Mouse (Mus musculus) intestine, embryonic 16.5 days (tissue): ENCODE results near the gene Emilin3. TPM values are rescaled to one million over a fixed set of nuclear protein-coding genes. Genes with fewer than 3 reads are reported as not detected.
A peak's percentile ranks its signal among the peaks of the same experiment; 100 is the strongest.
"Not testable (repeated sequence)": the region's sequence is repeated elsewhere in the genome, so short reads cannot be mapped to it uniquely, and the experiment has no call there.

Source experiments
- ATAC-seq: fragments of 200-750 bp; cut with Nextera tagmentation; 2 replicates; pipeline ENCODE4 v1.8.0; 2017; ENCODE audit warnings: moderate TSS enrichment, moderate library complexity
- H3K27ac ChIP-seq: fragments of 300-500 bp; sonication (generic); 2 replicates; pipeline ENCODE4 v1.5.1; 2014; ENCODE audit warnings: mild to moderate bottlenecking, low read length
- H3K27me3 ChIP-seq: fragments of 300-500 bp; sonication (generic); replicated peaks from 2 replicates; pipeline ENCODE4 v1.6.1; 2014; ENCODE audit warnings: low read length, control low read depth, mixed read lengths; ENCODE audit not compliant: control insufficient read depth, insufficient read depth
- H3K36me3 ChIP-seq: fragments of 300-500 bp; sonication (generic); 2 replicates; pipeline ENCODE4 v1.6.1; 2014; ENCODE audit warnings: low read length, control low read depth; ENCODE audit not compliant: control insufficient read depth, insufficient read depth
- H3K4me1 ChIP-seq: fragments of 300-500 bp; sonication (generic); 2 replicates; pipeline ENCODE4 v1.6.1; 2014; ENCODE audit warnings: low read length, control low read depth, mixed read lengths; ENCODE audit not compliant: control insufficient read depth, insufficient read depth
- H3K4me2 ChIP-seq: fragments of 300-500 bp; sonication (generic); 2 replicates; pipeline ENCODE4 v1.6.1; 2014; ENCODE audit warnings: low read depth, low read length, control low read depth
- H3K4me3 ChIP-seq: fragments of 300-500 bp; sonication (generic); 2 replicates; pipeline ENCODE4 v1.5.1; 2014; ENCODE audit warnings: mild to moderate bottlenecking, low read length
- H3K9ac ChIP-seq: fragments of 300-500 bp; sonication (generic); 2 replicates; pipeline ENCODE4 v1.6.1; 2014; ENCODE audit warnings: low read depth, low read length
- H3K9me3 ChIP-seq: fragments of 300-500 bp; sonication (generic); 2 replicates; pipeline ENCODE4 v1.6.1; 2016; ENCODE audit warnings: low read length, control low read depth; ENCODE audit not compliant: control insufficient read depth
- WGBS: fragments of 180-500 bp; shearing (Covaris S2); extraction: QIAGEN DNeasy Blood & Tissue Kit; methylation state at CpG from one replicate; pipeline ENCODE4 v1.1.7; 2014; 5-methylcytosine and 5-hydroxymethylcytosine counted together
- polyA plus RNA-seq: library from polyadenylated mRNA; unstranded; fragments of >200 nt; fragmentation: Nextera tagmentation; extraction: Ambion mirVana; gene quantifications from 2 replicates; pipeline ENCODE4 v1.2.1, GENCODE M21; 2015

Gene Emilin3
- polyA plus RNA-seq, result 24.4 and 24.8 TPM in 2 replicates

DNA sequence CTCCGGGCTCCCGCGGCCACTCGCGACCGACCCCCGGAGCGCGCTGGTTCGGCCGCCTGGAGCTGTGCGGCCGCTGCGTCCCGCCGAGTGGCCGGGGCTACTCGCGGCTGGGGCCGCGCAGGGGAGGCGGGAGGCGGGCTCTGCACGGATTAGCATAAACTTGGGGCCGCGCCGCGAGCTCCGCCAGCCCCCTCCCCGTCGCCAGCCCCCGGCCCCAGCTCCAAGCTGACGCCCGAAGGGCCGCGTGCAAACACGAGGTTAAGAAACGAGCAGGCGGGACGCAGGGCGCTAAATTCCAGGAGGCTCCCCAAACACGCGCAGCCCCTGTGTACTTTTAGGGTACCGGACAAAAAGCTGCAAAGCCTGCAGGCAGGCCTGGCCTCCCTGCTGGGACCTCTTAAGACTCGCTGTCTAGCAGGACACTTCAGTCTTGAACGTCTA lies at the start of gene Emilin3:
TSS of gene Emilin3 (minus strand) at position 98 of the 441 bp plus-strand sequence.
- peak; percentile 62 for ATAC-seq
- Histone ChIP-seq H3K9me3 (no peaks in the 10 kb centered on the region), H3K36me3 (peaks cover 2% of the 10 kb centered on the region; the same call in 1 of the 2 replicates), H3K27me3 (peaks cover 25% of the 10 kb centered on the region), H3K27ac (peak within 1 kb of the TSS; percentile 57; the same call in 1 of the 2 replicates), H3K4me2 (peak within 1 kb of the TSS; percentile 93), H3K4me3 (peak within 1 kb of the TSS; percentile 61), H3K9ac (peak within 1 kb of the TSS; percentile 74), H3K4me1 (peaks cover 12% of the 10 kb centered on the region; the same call in 1 of the 2 replicates)
- WGBS, result under 1% methylated on average over 44 of the region's 46 CpGs

DNA sequence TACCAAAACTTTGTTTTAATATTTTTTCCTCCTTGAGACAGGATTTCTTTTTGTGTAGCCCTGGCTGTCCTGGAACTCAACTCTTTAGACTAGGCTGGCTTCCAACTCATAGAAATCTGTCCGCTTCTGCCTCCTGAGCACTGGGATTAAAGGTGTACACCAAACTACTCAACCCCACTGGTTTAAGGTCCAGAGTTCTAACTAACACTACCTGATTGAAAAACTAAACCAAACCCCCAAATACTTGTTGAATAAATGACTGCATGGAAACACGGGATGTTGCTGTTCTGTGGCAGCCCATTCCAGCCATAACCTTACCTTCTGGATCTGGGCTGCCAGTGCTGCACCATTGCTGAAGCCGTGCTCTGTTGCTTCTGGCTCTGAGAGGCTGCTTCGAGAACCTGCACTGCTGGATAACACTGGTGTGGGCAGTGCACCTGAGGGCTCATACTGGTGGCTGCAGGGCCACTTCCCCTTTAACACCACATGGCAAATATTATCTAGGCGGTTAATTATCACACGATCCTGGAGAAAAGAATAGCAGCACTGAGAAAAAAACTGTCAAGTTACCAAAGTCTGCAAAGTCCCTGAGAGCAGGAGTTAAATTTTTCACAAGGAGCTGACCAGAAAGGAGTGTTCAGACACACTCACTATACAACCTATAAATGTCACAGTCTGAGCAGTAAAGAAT lies 49.0 kb upstream of the Emilin3 start:
- no peaks in the 10 kb centered on the region for H3K4me1 ChIP-seq
- H3K36me3 ChIP-seq, result peaks cover 10% of the 10 kb centered on the region
- no peaks in the 10 kb centered on the region for H3K27me3 ChIP-seq
- no peak for ATAC-seq
- no peak overlapping the region for H3K4me3 ChIP-seq
- no peak overlapping the region for H3K4me2 ChIP-seq
- no peak overlapping the region for H3K27ac ChIP-seq
- H3K9ac ChIP-seq, result no peak overlapping the region
- H3K9me3 ChIP-seq, result no peaks in the 10 kb centered on the region
- 77% methylated on average over 6 of the region's 6 CpGs for WGBS

DNA sequence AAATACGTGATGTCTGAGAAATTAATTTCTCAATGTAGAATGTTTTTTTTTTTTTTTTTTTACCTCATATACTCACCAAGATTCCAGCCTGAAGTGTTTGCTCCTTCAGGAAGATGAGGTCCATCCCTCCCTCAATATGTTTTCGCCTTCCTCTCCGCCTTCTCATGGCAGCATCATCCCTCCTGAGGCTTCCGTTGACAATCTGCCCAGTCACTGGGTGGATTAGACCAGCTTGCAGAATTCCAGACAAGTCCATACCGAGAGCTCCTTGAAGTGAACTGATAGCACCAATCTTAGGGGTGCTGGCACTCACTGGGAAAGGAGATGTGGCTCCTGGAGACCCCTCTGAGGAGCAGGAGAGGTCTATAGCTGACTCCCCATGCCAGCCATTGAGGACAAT lies 47.8 kb upstream of the Emilin3 start:
- no peak overlapping the region for H3K27ac ChIP-seq

DNA sequence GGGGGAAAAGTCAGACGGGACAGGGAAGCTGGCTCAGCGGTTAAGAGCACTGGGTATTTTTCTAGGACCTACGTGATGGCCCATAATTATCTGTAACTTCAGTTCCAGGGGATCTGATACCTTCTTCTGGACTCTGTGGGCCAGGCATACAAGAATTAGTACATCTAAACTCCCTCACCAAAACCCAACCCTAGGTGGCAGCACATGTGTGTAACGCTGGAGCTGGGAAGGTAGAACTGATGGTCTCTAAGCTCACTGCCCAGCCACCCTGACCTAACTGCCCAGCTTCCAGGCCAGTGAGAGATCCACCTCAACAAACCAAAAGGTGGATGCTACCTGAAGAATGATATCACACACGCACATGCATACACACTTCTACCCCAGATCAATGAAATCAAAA lies 46.6 kb upstream of the Emilin3 start:
- Histone ChIP-seq H3K27me3 (no peaks in the 10 kb centered on the region), H3K9me3 (no peaks in the 10 kb centered on the region), H3K4me3 (no peak overlapping the region), H3K9ac (no peak overlapping the region), H3K27ac (no peak overlapping the region), H3K36me3 (peaks cover 10% of the 10 kb centered on the region), H3K4me2 (no peak overlapping the region), H3K4me1 (no peaks in the 10 kb centered on the region)
- 90% methylated on average over 5 of the region's 5 CpGs for WGBS
- no peak for ATAC-seq

More for the DNA sequence above, 47.8 kb upstream of the Emilin3 start:
- no peaks in the 10 kb centered on the region for H3K4me1 ChIP-seq
- no peak overlapping the region for H3K4me3 ChIP-seq
- 95% methylated on average over 5 of the region's 5 CpGs for WGBS
- peaks cover 10% of the 10 kb centered on the region for H3K36me3 ChIP-seq
- H3K9me3 ChIP-seq, result no peaks in the 10 kb centered on the region
- ATAC-seq, result no peak
- H3K4me2 ChIP-seq, result no peak overlapping the region
- H3K9ac ChIP-seq, result no peak overlapping the region
- H3K27me3 ChIP-seq, result no peaks in the 10 kb centered on the region

DNA sequence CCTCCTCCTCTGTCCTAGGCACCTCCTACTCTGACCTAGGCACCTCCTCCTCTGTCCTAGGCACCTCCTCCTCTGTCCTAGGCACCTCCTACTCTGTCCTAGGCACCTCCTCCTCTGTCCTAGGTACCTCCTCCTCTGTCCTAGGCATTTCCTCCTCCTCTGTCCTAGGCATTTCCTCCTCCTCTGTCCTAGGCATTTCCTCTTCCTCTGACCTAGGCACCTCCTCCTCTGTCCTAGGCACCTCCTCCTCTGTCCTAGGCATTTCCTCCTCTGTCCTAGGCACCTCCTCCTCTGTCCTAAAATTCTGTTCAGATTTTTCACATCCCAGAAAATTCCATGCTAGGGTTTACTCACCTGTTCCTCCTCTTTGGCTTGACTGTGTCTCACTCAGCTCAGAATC lies 45.7 kb upstream of the Emilin3 start:
- not testable (repeated sequence) for H3K9ac ChIP-seq, H3K4me1 ChIP-seq, ATAC-seq, H3K9me3 ChIP-seq, H3K4me2 ChIP-seq, H3K27me3 ChIP-seq, H3K27ac ChIP-seq, H3K4me3 ChIP-seq
- peaks cover 10% of the 10 kb centered on the region for H3K36me3 ChIP-seq

DNA sequence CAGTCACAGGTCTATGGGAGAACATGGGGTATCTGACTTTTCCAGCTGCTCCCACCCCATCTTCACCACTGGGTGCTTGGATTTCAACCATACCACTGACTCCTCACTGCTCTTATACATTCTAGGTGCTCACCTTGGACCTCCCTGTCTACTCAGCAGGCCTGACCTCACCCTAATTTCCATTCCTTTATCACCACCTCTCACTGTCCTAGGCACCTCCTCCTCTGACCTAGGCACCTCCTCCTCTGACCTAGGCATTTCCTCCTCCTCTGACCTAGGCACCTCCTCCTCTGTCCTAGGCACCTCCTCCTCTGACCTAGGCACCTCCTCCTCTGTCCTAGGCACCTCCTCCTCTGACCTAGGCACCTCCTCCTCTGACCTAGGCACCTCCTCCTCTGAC lies 45.2 kb upstream of the Emilin3 start:
- not testable (repeated sequence) for H3K27me3 ChIP-seq, H3K9ac ChIP-seq, H3K9me3 ChIP-seq, H3K27ac ChIP-seq, H3K4me3 ChIP-seq, H3K4me1 ChIP-seq, ATAC-seq, H3K4me2 ChIP-seq
- peaks cover 10% of the 10 kb centered on the region for H3K36me3 ChIP-seq

DNA sequence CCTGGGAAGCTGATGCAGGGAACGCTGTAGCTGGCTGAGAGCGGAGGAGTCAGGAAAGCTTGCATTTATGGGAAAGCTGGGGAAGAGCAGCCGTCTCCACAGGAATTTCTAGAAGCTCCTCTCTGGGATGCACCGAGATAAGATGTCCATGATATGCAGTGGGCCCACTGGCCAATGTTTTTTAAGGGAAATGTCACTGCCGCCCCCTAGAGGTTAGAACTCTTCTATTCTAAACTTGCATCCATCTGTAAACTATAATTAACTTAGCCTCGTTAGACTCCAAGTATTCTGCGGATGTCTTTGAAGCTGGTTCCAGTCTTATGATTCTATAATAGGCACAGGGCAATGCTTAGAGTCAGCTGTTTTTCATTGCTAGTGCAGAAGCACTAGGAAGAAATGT lies 43.2 kb upstream of the Emilin3 start:
- Histone ChIP-seq H3K36me3 (peaks cover 10% of the 10 kb centered on the region), H3K4me2 (no peak overlapping the region), H3K9me3 (no peaks in the 10 kb centered on the region), H3K9ac (no peak overlapping the region), H3K27me3 (no peaks in the 10 kb centered on the region), H3K4me3 (no peak overlapping the region), H3K4me1 (no peaks in the 10 kb centered on the region), H3K27ac (no peak overlapping the region)
- WGBS, result 69% methylated on average over 7 of the region's 7 CpGs
- ATAC-seq, result no peak

DNA sequence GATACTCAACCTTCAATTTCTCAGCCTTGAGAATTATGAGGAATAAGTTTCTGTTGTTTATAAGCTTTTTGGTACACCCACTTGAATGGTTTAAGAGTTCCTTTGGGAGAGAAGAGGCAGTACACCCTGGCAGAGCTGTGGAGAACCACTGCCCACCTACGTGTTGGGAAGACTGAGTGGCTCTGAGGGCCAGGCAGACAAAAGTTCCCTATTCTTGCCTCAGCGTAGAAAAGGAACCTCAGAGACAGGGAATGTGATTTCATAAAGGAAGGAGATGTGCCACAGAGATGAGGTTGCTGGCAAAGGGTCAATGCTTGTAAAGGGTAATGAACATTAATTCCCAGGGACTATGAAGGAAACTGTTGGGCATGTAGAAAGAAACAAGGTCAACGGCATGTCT lies 42.4 kb upstream of the Emilin3 start:
- peaks cover 6% of the 10 kb centered on the region; the same call in 1 of the 2 replicates for H3K36me3 ChIP-seq

DNA sequence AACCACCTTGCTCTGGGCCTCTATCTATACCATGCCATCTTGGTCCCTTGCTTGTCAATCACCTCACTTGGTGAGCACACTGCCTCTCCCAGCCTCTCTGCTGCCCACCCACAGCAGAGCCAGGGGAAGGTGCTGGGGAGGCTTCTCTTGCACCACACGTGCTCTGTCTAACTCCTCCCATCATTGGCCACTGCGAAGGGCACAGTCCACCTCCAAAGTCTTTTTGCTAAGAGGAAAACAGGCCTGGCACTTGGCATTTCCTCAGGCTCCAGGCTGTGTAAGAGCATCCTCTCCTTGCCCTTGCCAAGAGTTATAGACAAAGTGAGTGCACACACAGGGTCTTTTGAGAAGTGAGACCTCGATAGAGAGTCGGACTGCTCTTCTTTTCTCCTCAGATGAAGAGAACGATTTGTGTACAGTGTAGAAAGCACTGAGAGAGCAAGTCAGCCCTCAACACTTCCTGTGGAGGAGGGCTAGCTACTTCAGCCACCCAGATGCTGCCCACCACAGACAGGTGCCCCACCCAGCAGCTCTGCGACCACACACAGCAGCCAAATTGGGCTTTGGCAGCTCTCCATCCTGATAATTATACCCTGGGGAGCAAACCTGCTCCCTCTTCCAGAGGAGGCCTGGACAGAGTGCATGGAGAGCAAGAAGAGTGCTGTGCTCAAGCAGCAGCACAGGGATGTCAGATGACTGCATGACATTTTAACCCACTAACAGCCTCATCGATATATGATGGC lies 41.2 kb upstream of the Emilin3 start:
- 77% methylated on average over 7 of the region's 7 CpGs for WGBS
- Histone ChIP-seq H3K9ac (no peak overlapping the region), H3K4me2 (no peak overlapping the region), H3K27me3 (no peaks in the 10 kb centered on the region), H3K4me1 (no peaks in the 10 kb centered on the region), H3K9me3 (no peaks in the 10 kb centered on the region), H3K4me3 (no peak overlapping the region), H3K27ac (no peak overlapping the region), H3K36me3 (peaks cover 11% of the 10 kb centered on the region; the same call in 1 of the 2 replicates)
- no peak for ATAC-seq

More for the DNA sequence above, 42.4 kb upstream of the Emilin3 start:
- H3K4me2 ChIP-seq, result no peak overlapping the region
- no peak overlapping the region for H3K4me3 ChIP-seq
- H3K27me3 ChIP-seq, result no peaks in the 10 kb centered on the region
- H3K9ac ChIP-seq, result no peak overlapping the region
- ATAC-seq, result no peak
- no peaks in the 10 kb centered on the region for H3K9me3 ChIP-seq
- H3K4me1 ChIP-seq, result no peaks in the 10 kb centered on the region
- H3K27ac ChIP-seq, result no peak overlapping the region
- 89% methylated on average over 3 of the region's 3 CpGs for WGBS
